Comparison of ENCODE assay signal across 8 mouse cellular contexts in genomic region chr3:95052959-95053358, GRCm38 (mm10). TPM values are rescaled to one million over a fixed set of nuclear protein-coding genes. Genes with fewer than 3 reads are reported as not detected.
DNase-seq lines count a peak whose midpoint lies in the region; ATAC-seq lines count a peak whose summit lies in the region.

No protein-coding gene starts in this region.

- H3K4me2 ChIP-seq in intestine, embryonic 14.5 days (ENCODE audit: low read length) = no peak overlapping the region
- no peak overlapping the region for H3K4me2 ChIP-seq in intestine, embryonic 15.5 days (replicated peaks)

- DNase-seq in intestine, embryonic 14.5 days (ENCODE audit: low spot score) = peak; percentile 54
- peak; percentile 74 for DNase-seq in A20 (ENCODE audit: low read depth, low spot score)
- peak; percentile 28 to 60 for DNase-seq in CD8-positive naive resting alpha-beta T cell, adult 2 months (ENCODE audit: low read depth in 2 of 2, low spot score in 2 of 2)
- DNase-seq in cerebellum, postnatal 25 days = peak; percentile 21 to 65
- peak; percentile 37 for DNase-seq in layer of hippocampus, adult 9-10 months (ENCODE audit: low spot score)
- DNase-seq in right cerebral cortex, postnatal 10 days (ENCODE audit: low spot score in 2 of 2) = peak; percentile 53 to 59
- DNase-seq in ovary, adult 18-20 months (ENCODE audit: low spot score) = no peak

- peaks cover 7% of the 10 kb centered on the region; the same call in 1 of the 2 replicates for H3K4me1 ChIP-seq in intestine, embryonic 14.5 days (replicated peaks; ENCODE audit: control insufficient read depth, insufficient read depth, low read length)
- peaks cover 13% of the 10 kb centered on the region; the same call in 1 of the 2 replicates for H3K4me1 ChIP-seq in intestine, embryonic 15.5 days (replicated peaks)

- no peak overlapping the region for H3K4me3 ChIP-seq in intestine, embryonic 14.5 days (ENCODE audit: low read depth, low read length)
- no peak overlapping the region for H3K4me3 ChIP-seq in intestine, embryonic 15.5 days (replicated peaks)

- peaks cover 4% of the 10 kb centered on the region; the same call in 1 of the 2 replicates for H3K36me3 ChIP-seq in intestine, embryonic 14.5 days (ENCODE audit: control insufficient read depth, insufficient read depth, low read length)
- no peaks in the 10 kb centered on the region for H3K36me3 ChIP-seq in intestine, embryonic 15.5 days

- H3K9ac ChIP-seq in intestine, embryonic 14.5 days (ENCODE audit: low read length) = no peak overlapping the region
- no peak overlapping the region for H3K9ac ChIP-seq in intestine, embryonic 15.5 days

- H3K27me3 ChIP-seq in intestine, embryonic 14.5 days (replicated peaks; ENCODE audit: control insufficient read depth, insufficient read depth, low read length) = no peaks in the 10 kb centered on the region
- H3K27me3 ChIP-seq in intestine, embryonic 15.5 days (replicated peaks) = no peaks in the 10 kb centered on the region

- no peak overlapping the region for H3K27ac ChIP-seq in intestine, embryonic 14.5 days (ENCODE audit: low read depth)
- H3K27ac ChIP-seq in intestine, embryonic 15.5 days = no peak overlapping the region

- no peaks in the 10 kb centered on the region for H3K9me3 ChIP-seq in intestine, embryonic 14.5 days (ENCODE audit: control insufficient read depth, low read length)
- H3K9me3 ChIP-seq in intestine, embryonic 15.5 days = no peaks in the 10 kb centered on the region

- WGBS in intestine, embryonic 14.5 days = 44% methylated on average over 1 of the region's 1 CpGs
- whole genome bisulfite sequencing in intestine, embryonic 15.5 days = 41% methylated on average over 1 of the region's 1 CpGs

- ATAC-seq in intestine, embryonic 14.5 days (replicated peaks; ENCODE audit: low FRiP score, low TSS enrichment, low read depth) = no peak
- ATAC-seq in intestine, embryonic 15.5 days = no peak

RNA-seq across cellular contexts. Expression of gene Psmd4, which starts 10.5 kb away (rescaled TPM):
- polyA plus RNA-seq in intestine, embryonic 14.5 days (2014; fragmentation: Nextera tagmentation; extraction: Ambion mirVana) = 237 and 260 TPM in 2 replicates
- 205 and 218 TPM in 2 replicates for polyA plus RNA-seq in intestine, embryonic 15.5 days (2015; fragmentation: Nextera tagmentation; extraction: Ambion mirVana)

RNA-seq across cellular contexts. Expression of gene Zfp687, which starts 37.7 kb away (rescaled TPM):
- polyA plus RNA-seq in intestine, embryonic 14.5 days (2014; fragmentation: Nextera tagmentation; extraction: Ambion mirVana) = 23.9 and 27.8 TPM in 2 replicates
- 17.4 and 19.9 TPM in 2 replicates for polyA plus RNA-seq in intestine, embryonic 15.5 days (2015; fragmentation: Nextera tagmentation; extraction: Ambion mirVana)

RNA-seq across cellular contexts. Expression of gene Pip5k1a, which starts 53.8 kb away (rescaled TPM):
- polyA plus RNA-seq in intestine, embryonic 14.5 days (2014; fragmentation: Nextera tagmentation; extraction: Ambion mirVana) = 12.5 and 16.0 TPM in 2 replicates
- 15.7 and 15.9 TPM in 2 replicates for polyA plus RNA-seq in intestine, embryonic 15.5 days (2015; fragmentation: Nextera tagmentation; extraction: Ambion mirVana)

RNA-seq across cellular contexts. Expression of gene Vps72, which starts 57.9 kb away (rescaled TPM):
- polyA plus RNA-seq in intestine, embryonic 14.5 days (2014; fragmentation: Nextera tagmentation; extraction: Ambion mirVana) = 143 and 149 TPM in 2 replicates
- polyA plus RNA-seq in intestine, embryonic 15.5 days (2015; fragmentation: Nextera tagmentation; extraction: Ambion mirVana) = 112 and 113 TPM in 2 replicates
